Mouse (Mus musculus) urinary bladder, adult 2 months (tissue): ENCODE data around the gene Rbpj. TPM values are rescaled to one million over a fixed set of nuclear protein-coding genes. Genes with fewer than 3 reads are reported as not detected.
"Not testable (repeated sequence)": the region's sequence is repeated elsewhere in the genome, so short reads cannot be mapped to it uniquely, and the experiment has no call there.

Experiments
- DNase-seq: peaks from one replicate; pipeline ENCODE4 v3.0.0; 2022; ENCODE audit warnings: low spot score
- polyA plus RNA-seq: library from polyadenylated mRNA; depleted of rRNA; stranded (reverse); fragments of >200 nt; gene quantifications from 2 replicates; pipeline ENCODE4 v1.2.3, GENCODE M21; 2012

Rbpj gene
- polyA plus RNA-seq, 1 experiment, result 37.4 TPM

DNA sequence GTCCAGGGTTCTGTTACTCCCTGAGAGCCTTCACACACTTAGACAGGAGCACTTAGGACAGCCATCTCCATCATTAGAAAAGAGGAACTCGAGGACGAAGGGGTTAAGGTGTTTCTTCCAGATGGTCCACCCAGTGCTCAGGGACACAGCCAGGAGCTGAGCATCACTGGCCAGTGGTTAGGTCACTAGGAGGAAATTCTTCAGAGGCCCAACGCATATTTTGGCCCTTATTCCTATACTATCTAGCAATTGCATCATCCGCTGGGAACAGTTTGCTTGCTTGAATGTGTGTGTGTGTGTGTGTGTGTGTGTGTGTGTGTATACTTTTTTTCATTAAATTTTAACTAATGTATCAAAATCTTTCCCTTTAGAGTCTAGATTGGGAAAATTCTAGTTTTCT lies 45.5 kb downstream of the Rbpj start:
- DNase-seq, result no peak

DNA sequence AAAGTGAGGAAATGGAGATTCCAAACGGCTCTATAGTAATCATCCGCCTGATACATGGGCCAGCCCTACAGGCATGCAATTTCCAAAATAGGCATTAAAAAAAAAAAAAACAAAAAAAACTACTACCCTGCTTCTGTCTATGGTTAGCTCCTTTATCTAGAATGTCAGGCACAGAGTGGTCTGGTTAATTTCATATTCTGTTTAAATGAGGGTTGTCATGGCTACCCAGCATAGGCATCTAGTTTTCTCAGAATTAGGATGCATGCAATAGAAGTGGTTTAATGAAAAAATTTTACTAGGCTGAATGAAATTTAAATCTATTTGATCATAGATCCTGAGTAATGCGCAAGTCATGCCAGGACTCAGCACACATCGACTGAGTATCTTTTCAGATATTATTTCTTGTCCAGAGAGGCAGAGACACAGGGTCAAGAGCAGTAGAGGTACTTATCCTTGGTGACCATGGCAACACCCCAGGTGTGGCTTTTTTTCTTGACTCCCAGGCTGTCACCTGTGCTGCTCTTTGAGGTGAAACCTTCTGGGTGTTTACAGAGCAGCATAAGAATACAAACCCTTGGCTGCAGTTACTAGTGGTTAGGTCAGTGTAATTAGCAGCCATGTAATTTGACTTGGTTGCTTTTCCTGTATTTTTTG lies 49.1 kb downstream of the Rbpj start:
- DNase-seq, result no peak

DNA sequence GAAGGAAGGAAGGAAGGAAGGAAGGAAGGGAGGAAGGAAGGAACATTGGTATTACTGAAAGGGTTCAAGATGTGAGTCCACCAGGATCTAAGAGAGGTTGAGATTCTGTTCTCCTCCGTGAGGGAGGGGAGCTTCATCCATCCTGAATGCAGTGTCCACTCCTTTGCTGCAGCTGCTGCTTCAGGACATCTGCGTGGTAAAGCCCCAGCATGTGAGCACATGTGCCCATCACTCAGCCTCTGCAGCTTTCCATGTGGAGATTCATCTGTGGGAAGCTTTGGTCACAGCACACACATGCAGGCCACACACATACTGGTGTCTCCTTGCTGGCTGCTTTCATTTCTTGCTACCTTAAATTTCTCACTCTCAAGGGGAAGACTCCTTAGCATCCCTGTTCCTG lies 50.5 kb downstream of the Rbpj start:
- no peak for DNase-seq

DNA sequence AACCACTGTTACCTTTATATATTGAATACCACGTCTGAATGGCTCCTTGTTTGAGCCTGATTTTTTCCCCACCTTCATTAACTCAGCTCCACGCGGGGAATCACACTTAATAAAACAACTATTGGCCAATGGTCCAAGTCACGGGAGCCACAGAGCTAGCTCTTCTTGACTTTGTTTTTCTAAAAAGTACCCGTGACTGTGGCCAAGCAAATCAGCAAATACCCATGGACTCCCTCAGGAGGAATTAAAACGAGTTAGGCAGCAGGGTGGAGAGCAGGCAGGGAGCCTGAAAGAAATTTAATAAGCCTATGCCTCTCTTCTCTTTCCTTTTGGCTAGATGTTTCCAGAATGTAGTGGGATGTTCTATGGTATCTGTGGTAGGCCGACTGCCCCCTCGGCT lies 51.9 kb downstream of the Rbpj start:
- DNase-seq, result no peak

DNA sequence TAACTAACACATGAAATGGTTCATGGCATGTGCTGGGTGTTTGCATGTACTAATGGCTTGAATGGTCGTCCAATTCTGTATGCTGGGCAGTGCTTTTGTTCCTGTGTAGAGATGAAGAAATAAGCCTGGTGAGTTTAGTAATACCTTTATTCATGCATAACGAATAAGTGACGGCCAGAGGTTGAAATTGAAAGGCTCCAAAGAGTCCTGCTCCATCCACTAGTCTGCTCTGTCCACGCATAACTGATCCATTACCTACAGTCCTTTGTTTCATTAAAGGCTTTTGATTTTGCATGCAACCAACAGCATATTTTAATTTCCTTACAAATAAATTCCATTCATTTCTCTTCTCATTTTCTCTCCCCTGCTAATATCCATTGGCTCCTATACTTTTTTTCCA lies 53.2 kb downstream of the Rbpj start:
- DNase-seq, result no peak

DNA sequence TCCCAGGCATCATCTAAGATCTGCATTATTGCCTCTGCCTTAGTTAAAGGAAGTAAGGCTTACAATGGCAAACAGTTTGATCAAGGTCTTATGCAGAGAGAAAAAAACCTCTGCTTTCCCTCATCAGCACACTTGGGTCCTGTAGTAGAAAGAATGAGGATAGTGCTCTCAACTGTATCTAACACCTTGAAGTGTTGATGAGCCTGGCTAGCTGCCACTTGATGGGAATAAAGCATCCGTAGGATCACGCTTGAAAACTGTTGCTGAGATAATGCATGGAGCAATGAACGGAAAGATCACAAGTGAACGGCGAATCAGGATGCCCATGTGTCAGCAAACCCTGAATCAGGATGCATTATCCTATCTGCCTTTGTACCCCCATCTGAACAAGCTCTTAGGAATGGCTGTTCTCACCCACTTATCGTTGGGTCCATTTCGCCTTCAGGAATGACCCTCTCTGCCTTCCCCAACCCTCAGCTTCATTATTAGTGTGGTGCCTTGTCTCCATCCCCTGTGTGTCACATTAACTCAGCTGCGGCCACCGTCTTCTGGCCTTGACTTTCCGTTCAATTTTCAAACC lies 54.1 kb downstream of the Rbpj start:
- DNase-seq, result no peak

DNA sequence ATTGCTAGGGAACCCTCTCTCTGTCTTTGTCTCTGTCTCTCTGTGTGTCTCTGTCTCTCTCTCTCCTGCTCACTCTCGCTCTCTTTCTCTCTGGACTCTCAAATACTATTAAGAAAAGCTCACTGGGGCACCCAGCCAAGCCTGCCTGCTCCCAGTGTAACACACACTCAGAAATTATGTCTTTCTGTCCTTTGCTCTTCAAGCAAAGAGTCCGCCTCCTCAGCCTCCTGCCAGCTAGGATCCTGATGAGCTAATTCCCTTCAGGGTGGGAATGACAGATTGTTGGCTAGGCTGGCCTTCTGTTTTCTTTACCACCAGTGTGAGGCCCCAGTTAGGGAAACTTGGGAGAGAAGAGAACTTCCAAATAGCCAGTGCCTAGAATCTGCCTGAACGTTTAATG lies 57.1 kb downstream of the Rbpj start:
- no peak for DNase-seq

DNA sequence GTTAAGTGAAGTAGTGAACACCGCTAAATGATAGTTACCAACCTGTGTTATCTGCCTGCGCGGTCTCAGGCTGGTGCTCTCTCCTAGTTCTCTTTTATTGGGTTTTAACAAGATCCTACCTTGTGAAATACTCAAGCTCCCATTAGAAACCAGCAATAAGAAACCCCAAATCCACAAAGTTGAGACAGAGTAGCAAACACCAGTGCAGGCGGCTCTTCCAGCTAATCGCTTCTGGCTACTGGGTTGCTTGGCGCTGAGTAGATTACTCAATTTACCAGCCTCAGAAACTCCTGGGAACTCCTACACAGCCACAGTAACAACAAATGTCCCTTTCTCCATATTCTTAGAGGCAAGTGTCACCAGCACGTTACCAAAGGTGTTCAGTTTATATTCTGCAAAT lies 58.2 kb downstream of the Rbpj start:
- DNase-seq, result no peak

DNA sequence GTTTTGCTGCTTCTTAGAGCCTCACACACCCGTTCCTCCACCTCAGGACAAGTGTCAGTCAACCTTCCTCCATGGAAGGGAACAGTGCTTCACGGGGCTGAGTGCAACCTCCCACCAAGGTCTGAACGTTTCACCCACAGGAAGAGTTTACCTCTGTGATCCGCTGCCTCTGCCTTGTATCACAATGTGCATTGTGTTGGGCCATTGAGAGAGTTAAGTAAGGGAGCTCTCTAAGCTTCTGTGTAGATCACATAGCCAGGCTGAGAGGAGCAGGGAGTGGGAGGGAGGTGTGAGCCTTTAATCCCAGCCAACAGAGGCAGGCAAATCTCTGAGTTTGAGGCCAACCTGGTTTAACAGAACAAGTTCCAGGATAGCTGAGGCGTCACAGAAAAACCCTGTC lies 58.9 kb downstream of the Rbpj start:
- no peak for DNase-seq

DNA sequence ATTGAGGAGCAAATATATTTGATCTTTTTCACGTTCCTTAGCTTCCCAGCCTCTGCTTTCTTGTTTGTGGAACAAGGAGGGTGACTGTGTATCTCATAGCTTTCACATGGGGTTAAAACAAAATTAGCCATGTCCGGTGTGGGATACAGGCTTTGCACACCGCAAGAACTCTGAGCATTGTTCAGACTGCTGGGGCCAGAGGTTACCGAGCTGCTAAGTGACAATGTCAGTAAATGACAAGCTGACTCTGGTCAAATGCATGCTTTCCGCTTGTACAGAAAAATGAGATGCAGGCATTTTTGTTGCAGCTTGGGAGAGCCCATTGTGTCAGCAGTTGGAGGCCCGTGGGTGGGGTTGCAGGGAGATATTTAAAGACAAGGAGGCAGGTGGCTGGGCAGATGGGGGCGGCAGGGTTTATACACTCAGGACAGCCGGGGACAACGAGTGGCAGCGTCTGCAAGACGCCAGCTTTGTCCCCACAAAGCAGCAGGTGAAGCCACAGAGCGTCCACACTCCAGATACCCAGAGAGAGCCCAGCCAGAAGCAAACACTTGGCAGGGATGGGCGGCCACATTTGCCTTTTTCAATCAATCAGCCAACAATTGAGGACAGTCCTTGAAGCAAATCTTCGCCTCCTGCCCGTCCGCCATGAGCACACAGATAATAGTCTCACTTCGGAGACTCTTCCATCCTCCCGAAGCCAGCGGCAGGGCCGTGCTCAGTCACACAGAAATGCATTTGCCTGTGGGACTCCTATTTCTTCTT lies 59.5 kb downstream of the Rbpj start:
- DNase-seq, result no peak

DNA sequence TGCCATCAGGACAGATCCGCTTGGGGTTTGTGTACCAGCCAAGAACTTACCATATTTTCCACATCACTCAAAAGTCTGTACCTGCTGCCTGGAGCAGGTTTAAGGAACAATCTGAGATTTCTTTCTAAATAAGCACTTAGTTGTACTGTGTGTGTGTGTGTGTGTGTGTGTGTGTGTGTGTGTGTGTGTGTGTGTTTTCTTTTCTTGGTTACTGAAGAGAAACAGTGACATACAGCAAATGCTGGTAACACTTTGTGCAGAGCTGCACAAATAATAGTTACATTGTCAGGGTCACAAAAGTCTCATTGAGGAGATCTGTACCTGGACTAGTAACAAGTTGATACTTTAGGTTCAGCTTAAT lies 60.1 kb downstream of the Rbpj start:
- no peak for DNase-seq

DNA sequence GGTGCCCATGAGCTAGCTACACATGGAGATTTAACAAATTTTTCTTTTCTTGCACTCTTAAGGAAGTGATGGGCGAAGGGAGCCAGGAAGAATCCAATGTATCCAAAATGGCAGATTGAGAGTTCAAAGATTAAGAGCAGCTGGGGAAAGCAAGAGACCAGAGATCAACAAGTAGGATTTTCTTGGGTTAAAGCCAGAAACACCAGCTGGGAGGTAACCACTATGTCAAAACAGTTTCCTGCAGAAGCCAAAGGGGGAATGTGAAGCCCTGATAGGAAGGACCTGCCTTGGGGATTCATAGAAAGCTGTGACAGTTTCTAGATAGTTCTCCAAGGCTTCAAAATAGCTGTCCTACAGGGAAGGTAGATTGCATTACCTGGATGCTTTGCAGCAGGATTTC lies 63.9 kb downstream of the Rbpj start:
- no peak for DNase-seq

DNA sequence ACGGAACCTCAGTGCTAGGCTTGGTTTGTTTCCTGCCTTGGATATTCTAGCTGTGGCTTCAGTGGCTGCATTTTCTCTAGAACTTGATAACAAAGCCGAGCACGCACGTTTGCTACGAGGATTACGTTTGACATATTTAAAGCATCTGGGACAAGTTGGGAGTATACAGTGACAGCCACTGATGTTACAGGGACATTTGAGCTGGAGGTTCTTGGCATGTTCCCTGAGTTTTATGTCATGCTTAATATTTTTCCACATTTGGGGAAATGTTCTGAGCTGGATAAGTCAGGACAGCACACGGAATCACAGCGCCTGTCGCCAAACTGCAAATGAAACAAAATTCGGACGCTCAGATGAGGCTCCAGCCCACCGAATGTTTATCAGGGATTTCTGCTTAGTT lies 69.1 kb downstream of the Rbpj start:
- DNase-seq, result no peak

DNA sequence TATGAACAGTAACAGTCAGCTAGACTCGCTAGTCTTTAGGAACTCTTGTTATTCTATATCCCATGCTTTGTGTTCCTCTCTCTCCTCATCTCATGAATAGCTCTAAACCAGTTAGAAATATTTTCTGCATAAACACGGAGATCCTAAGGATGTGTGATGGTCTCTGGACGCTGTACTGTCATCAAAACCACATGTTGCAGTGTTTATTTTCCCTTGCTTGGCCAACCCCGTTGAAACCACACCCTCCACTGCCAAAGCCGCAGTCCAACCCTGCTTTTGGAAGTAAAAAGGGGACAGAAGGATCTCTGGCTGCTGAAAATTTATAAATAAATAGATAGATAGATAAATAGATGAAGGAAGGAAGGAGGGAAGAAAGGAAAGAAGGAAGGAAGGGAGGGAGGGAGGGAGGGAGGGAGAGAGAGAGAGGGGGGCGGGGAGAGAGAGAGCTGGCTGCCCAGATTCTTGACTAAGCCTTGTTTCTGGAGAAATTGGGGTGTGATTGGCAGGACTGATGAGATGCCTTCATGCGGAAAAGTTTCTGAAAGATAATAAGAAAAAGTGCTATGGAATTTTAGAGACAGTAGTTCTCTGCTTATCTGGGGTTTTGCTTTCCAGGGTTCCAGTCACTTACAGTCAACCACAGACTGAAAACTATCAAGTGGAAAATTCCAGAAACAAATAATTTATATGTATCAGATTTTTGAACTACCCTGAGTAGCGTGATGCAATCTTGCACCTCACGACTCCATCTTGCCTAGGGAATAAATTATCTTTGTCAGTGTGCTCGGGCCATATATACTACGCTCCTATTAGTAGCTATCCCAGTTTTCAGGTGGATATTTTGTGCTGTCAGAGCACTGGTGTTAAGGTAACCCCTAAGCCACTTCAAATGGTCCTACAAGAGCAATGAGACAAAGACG lies 70.9 kb downstream of the Rbpj start:
- DNase-seq, result no peak

DNA sequence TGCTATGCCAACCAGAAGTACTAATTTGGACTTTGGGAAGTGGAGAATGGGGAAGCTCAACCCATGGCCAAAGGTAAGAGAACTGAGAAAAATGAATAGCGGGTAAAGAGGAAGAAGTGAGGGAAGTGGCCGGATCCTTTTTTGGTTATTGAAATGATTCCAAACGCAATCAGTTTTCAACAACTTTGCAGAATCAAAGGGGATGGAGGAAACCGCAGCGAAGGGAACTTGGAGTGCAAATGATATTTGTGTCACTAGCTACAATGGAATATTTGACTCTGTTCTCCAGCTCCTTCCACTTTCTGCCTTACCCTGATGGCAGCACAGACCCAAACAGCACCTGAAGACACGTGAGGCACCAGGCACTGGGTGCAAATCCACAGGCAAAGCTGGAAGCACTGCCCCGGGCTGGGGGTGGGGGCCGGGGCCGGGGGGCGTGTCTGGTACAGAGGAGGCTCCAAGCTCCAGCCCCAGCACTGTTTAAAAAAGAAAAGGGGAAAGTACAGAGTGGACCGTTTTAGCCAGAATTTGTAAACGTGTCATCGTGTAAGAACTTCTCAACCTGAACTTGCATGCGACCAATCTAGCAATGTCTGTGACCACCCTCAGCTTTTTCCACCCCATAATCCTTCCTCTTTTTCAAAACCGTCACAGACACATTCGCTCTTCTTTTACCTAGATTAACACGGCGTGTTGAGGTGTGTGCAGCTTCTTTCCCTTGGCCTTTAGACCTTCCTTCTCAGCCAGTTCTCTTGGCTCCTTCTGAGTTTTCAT lies 74.1 kb downstream of the Rbpj start:
- DNase-seq, result no peak

DNA sequence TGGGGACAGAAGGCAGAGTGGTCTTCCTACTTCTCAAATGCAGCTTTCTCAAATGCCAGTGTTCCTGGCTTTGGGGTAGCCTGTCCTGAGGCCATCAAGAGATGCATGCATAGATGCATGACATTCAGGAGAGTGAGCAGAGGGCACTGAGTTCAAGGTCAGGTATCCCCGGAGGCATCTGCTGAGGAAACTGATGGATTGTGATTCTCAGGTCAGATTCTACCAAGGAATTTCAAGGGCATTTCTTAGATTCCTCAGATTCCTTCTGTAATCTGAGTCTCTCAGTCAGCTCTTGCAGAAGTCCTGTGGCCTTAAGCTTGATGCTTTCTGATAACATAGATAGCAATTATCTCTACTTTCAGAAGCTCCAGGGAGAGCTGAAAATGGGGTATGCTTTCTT lies 76.1 kb downstream of the Rbpj start:
- DNase-seq, result no peak

DNA sequence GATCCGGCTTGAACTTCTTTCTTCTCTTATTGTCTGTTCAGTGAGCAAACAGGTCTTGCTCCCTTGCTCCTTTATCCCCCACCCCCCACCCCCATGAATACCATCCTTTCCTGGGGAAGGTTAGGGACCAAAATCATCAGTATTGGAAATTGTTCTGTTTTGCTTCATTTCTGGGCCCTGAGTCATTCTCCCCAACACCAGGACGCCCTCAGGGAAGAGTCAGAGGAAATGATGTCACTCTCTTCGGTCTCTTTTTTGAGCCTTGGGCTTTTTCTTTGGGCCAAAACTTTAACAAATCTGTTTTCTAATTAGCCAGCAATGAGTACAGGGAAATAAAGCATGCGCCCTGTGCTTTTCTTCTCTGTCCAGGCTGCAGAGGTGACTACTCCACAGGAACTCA lies 77.4 kb downstream of the Rbpj start:
- no peak for DNase-seq

DNA sequence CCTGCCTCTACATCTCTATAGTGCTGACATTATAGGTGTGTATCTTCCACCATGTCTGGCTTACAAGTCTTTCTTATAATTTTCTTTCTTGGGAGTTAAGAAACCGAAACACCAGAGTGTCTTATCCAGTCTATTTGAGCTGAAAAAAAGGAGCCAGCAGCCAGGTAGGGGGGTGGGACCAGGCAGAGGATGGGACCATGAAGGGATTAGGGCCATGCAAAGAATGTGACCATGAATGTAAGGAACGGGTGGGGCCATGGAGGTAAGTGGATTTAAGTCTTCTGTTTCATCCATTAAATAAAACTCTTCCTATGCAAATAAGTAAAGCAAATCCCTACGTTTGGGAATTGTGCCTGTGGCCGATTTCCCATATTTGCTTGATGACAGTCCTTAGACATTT lies 78.0 kb downstream of the Rbpj start:
- no peak for DNase-seq

DNA sequence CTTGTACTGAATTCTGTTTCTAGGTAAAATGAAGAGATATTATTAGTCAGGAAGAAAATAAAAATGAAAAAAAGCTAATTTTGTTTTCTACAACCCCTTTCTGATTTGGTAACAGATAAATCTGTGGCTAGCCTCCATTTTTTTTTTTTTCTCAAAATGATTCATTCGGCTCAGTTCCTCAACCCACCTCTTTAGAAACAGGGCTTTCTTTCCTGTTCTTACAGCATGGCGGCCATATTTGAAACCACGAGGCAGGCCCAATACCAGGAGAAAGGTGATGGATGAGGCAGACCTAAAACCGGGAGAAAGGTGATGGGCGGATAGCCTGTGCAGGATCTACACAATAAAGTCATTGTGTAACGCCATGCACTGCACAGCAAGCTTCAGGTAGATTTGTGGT lies 80.5 kb downstream of the Rbpj start:
- DNase-seq, result no peak

DNA sequence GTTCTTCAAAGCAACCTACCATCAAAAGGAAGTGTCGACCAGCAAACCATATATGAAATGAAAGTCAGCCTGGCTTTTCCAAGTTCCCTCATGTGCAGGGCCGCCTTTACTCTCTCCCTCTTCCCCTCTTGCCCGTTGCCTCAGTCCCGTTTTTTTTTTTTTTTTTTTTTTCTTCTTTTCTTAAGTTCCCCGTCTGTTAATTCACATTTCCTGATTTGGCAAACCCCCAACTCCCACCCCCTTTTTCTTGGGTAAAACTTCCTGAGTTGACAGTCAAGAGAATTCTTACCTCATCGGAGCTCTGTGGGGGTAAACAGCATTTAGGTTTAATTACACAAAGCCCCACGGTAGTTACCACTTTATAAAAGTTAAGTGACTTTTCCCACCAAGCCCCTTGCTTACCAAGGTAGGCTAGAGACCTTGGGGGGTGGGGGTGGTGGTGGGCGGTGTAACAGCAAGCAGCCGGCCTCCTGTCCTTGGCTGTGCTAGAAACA lies 81.1 kb downstream of the Rbpj start:
- no peak for DNase-seq

DNA sequence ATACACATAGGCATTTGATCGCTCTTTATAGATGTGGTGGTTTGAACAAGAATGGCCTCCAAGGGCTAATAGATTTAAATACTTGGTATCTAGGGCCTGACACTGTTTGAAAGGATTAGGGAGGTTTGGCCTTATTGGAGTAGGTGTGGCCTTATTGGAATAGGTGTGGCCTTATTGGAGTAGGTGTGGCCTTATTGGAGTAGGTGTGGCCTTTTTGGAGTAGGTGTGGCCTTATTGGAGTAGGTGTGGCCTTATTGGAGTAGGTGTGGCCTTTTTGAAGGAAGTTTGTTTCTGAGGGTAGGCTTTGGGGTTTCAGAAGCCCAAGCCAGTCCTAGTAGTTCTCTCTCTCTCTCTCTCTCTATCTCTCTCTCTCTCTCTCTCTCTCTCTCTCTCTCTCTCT lies 84.4 kb downstream of the Rbpj start:
- not testable (repeated sequence) for DNase-seq

DNA sequence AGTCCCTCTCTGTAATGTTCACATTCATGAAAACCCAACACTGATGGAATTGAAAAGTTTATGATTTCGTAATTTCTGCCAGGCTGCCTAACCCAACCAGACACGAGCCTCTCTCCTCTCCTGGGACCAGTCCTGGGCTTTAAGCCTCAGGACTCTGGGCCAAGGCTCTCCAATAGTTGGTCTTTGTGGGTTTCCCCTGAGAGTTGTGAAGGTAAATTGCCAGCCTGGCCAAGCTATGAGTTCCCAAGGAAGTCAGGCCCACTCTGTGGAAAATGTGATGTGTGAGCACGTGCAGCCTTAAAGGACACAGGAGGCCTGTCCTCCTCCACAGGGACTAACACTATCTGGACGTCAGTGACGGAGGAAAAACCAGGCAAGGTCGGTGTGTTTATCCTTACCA lies 85.4 kb downstream of the Rbpj start:
- DNase-seq, result no peak
